Comparison of ENCODE assay signal across 7 mouse cellular contexts in genomic region chr17:23538299-23539015, GRCm38 (mm10). TPM values are rescaled to one million over a fixed set of nuclear protein-coding genes. Genes with fewer than 3 reads are reported as not detected.
DNase-seq lines count a peak whose midpoint lies in the region; ATAC-seq and TF ChIP-seq lines count a peak whose summit lies in the region.

No protein-coding gene starts in this region.

- H3K4me2 ChIP-seq in lung, embryonic 16.5 days (ENCODE audit: low read depth, low read length): peak overlapping the region; percentile 64
- H3K4me2 ChIP-seq in hindbrain, postnatal 0 days (ENCODE audit: low read depth, low read length): peak overlapping the region; percentile 64
- peak overlapping the region; percentile 59 for H3K4me2 ChIP-seq in midbrain, embryonic 16.5 days (ENCODE audit: low read length)

- H3K4me1 ChIP-seq in lung, embryonic 16.5 days (replicated peaks; ENCODE audit: control insufficient read depth, insufficient read depth, low read length): peaks cover 17% of the 10 kb centered on the region
- H3K4me1 ChIP-seq in hindbrain, postnatal 0 days (ENCODE audit: insufficient read depth, low read length): no peaks in the 10 kb centered on the region
- peaks cover 8% of the 10 kb centered on the region; the same call in 1 of the 2 replicates for H3K4me1 ChIP-seq in midbrain, embryonic 16.5 days (ENCODE audit: control insufficient read depth, insufficient read depth, low read length)

- peak overlapping the region; percentile 43 for H3K4me3 ChIP-seq in lung, embryonic 16.5 days (ENCODE audit: low read length)
- peak overlapping the region; percentile 41 for H3K4me3 ChIP-seq in hindbrain, postnatal 0 days (ENCODE audit: low read length)
- peak overlapping the region; percentile 38 for H3K4me3 ChIP-seq in midbrain, embryonic 16.5 days (ENCODE audit: low read depth, low read length)

- H3K27ac ChIP-seq in lung, embryonic 16.5 days (ENCODE audit: low read length): no peak overlapping the region
- no peak overlapping the region for H3K27ac ChIP-seq in hindbrain, postnatal 0 days
- no peak overlapping the region for H3K27ac ChIP-seq in midbrain, embryonic 16.5 days (ENCODE audit: low read length)

- 5% methylated on average over 21 of the region's 21 CpGs for WGBS in lung, embryonic 16.5 days
- WGBS in hindbrain, postnatal 0 days: 7% methylated on average over 21 of the region's 21 CpGs
- WGBS in midbrain, embryonic 16.5 days: 7% methylated on average over 21 of the region's 21 CpGs

- no peaks in the 10 kb centered on the region for H3K9me3 ChIP-seq in lung, embryonic 16.5 days (ENCODE audit: control insufficient read depth, low read length)
- H3K9me3 ChIP-seq in hindbrain, postnatal 0 days (ENCODE audit: low read length): no peaks in the 10 kb centered on the region
- H3K9me3 ChIP-seq in midbrain, embryonic 16.5 days (replicated peaks; ENCODE audit: control insufficient read depth, low read length, poor library complexity, severe bottlenecking): no peaks in the 10 kb centered on the region

- H3K9ac ChIP-seq in lung, embryonic 16.5 days (ENCODE audit: low read length): peak overlapping the region; percentile 44
- 0 out of 2 replicates have a peak overlapping the region, but pooled peaks have one; percentile 26 for H3K9ac ChIP-seq in hindbrain, postnatal 0 days (replicated peaks; ENCODE audit: low read length)
- H3K9ac ChIP-seq in midbrain, embryonic 16.5 days (ENCODE audit: low read depth, low read length): no peak overlapping the region; the same call in 1 of the 2 replicates

- DNase-seq in lung, postnatal 36 days: no peak
- peak; percentile 55 for DNase-seq in embryo, embryonic 11 days
- DNase-seq in hindbrain, postnatal 0 days (ENCODE audit: low spot score): no peak
- no peak for DNase-seq in T-cell, adult 2 months (ENCODE audit: low spot score)
- DNase-seq in adrenal gland, postnatal 4 days (ENCODE audit: low spot score in 2 of 2): no peak

- no peak for TF ChIP-seq CTCF in hindbrain, postnatal 0 days (IDR thresholded peaks at IDR 0.05; ENCODE audit: low read depth)

- peaks cover 19% of the 10 kb centered on the region for H3K27me3 ChIP-seq in lung, embryonic 16.5 days (ENCODE audit: control insufficient read depth, insufficient read depth, low read depth, low read length)
- peaks cover 14% of the 10 kb centered on the region; the same call in 1 of the 2 replicates for H3K27me3 ChIP-seq in hindbrain, postnatal 0 days (ENCODE audit: insufficient read depth, low read length)
- H3K27me3 ChIP-seq in midbrain, embryonic 16.5 days (ENCODE audit: control insufficient read depth, insufficient read depth, low read depth, low read length): peaks cover 46% of the 10 kb centered on the region

- no peak for ATAC-seq in lung, embryonic 16.5 days (ENCODE audit: low read depth)
- ATAC-seq in hindbrain, postnatal 0 days: no peak
- no peak for ATAC-seq in midbrain, embryonic 16.5 days

- no peaks in the 10 kb centered on the region for H3K36me3 ChIP-seq in lung, embryonic 16.5 days (ENCODE audit: control insufficient read depth, insufficient read depth, low read length)
- no peaks in the 10 kb centered on the region for H3K36me3 ChIP-seq in hindbrain, postnatal 0 days (ENCODE audit: insufficient read depth, low read length)
- no peaks in the 10 kb centered on the region for H3K36me3 ChIP-seq in midbrain, embryonic 16.5 days (ENCODE audit: control insufficient read depth, insufficient read depth, low read length)

RNA-seq across cellular contexts. Expression of gene Zfp213, which starts 25.6 kb away (rescaled TPM):
- 17.4 and 21.7 TPM in 2 replicates for polyA plus RNA-seq in lung, embryonic 16.5 days (2015; fragmentation: Nextera tagmentation; extraction: Ambion mirVana)
- total RNA-seq in hindbrain, postnatal 0 days (2014; rRNA removed): 17.1 and 28.1 TPM in 2 replicates
- 9.4 and 10.3 TPM in 2 replicates for polyA plus RNA-seq in hindbrain, postnatal 0 days (2015; fragmentation: Nextera tagmentation; extraction: Ambion mirVana)
- polyA plus RNA-seq in midbrain, embryonic 16.5 days (2015; fragmentation: Nextera tagmentation; extraction: Ambion mirVana): 16.0 and 17.9 TPM in 2 replicates
- total RNA-seq in adrenal gland, postnatal 4 days (2021): 10 to 100 TPM in 1 of 2 experiments, 1 to 10 TPM in 1; 8.5 to 11.5 TPM

RNA-seq across cellular contexts. Expression of gene Vmn2r117, which starts 59.0 kb away (rescaled TPM):
- polyA plus RNA-seq in lung, embryonic 16.5 days (2015; fragmentation: Nextera tagmentation; extraction: Ambion mirVana): not detected in 2 replicates
- total RNA-seq in hindbrain, postnatal 0 days (2014; rRNA removed): not detected in 2 replicates
- not detected in 2 replicates for polyA plus RNA-seq in hindbrain, postnatal 0 days (2015; fragmentation: Nextera tagmentation; extraction: Ambion mirVana)
- not detected in 2 replicates for polyA plus RNA-seq in midbrain, embryonic 16.5 days (2015; fragmentation: Nextera tagmentation; extraction: Ambion mirVana)
- not detected for total RNA-seq in adrenal gland, postnatal 4 days (2021)
